Comparison of ENCODE assay signal across 9 mouse cellular contexts in the genomic region with DNA sequence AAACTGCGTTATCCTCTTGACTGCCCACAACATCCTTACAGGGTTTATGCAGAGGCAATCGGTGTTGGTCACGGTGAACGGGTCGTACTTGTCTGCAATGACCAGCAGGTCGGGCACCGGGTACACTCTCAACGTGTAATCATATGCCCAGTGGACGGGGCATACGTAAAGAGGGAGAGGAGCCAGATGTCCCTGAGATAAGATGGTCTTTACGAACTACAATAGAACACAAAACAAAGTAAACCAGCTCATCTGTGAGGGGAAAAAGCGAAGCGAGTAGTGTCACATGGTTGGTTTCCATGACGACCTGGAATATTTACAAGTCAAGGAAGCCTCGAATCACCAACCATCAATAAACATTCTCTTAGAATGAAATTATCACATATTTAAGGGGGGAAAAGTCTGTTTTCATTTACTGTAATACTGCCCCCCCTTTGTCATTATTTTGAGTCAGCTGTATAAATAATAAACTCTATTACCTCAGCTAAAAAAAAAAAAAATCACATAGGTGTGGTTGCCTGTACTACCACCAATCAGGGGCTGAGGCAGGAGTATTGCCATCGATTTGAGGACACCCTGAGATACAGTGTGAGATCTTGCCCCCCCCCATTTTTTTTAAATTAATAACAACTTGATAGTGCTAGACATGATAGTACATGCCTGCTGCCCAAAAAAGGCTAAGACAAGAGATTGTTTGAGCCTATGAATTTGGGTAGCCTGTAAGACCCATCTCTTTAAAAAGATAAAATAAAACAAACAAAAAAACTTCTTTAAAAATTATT. TPM values are rescaled to one million over a fixed set of nuclear protein-coding genes. Genes with fewer than 3 reads are reported as not detected.
DNase-seq lines count a peak whose midpoint lies in the region; ATAC-seq lines count a peak whose summit lies in the region.
"Had no signal": no experiment of that assay in that cellular context is flagged by ENCODE, and none has a peak within 500 bp of the region (broad histone marks: within the 10 kb centered on the region; RNA-seq: fewer than 3 reads in every experiment).

TSS of gene Gm49384 (minus strand) at position 216 of the 782 bp plus-strand sequence.

- peak; percentile 43 for DNase-seq in retina, postnatal 1 day
- DNase-seq in retina, embryonic 14.5 days (ENCODE audit: low spot score): no peak
- DNase-seq in embryonic facial prominence, embryonic 14.5 days (ENCODE audit: low spot score): no peak
- DNase-seq in cerebellum, postnatal 4 days (ENCODE audit: low spot score in 2 of 2): no peak
- no peak for DNase-seq in layer of hippocampus, adult 9-11 months
- DNase-seq: spleen, adult 18-20 months had no signal

- H3K4me2 ChIP-seq in embryonic facial prominence, embryonic 14.5 days (ENCODE audit: low read depth, low read length): no peak within 1 kb of the TSS
- H3K4me2 ChIP-seq in limb, embryonic 12.5 days: no peak within 1 kb of the TSS
- no peak within 1 kb of the TSS for H3K4me2 ChIP-seq in stomach, embryonic 16.5 days (ENCODE audit: low read depth, low read length)

- no peak within 1 kb of the TSS for H3K4me3 ChIP-seq in embryonic facial prominence, embryonic 14.5 days (ENCODE audit: low read depth, low read length)
- no peak within 1 kb of the TSS for H3K4me3 ChIP-seq in limb, embryonic 12.5 days (replicated peaks)
- H3K4me3 ChIP-seq in stomach, embryonic 16.5 days (replicated peaks; ENCODE audit: low read length): no peak within 1 kb of the TSS

- no peak for ATAC-seq in embryonic facial prominence, embryonic 14.5 days (ENCODE audit: low read depth)
- no peak for ATAC-seq in limb, embryonic 12.5 days (ENCODE audit: insufficient number of reproducible peaks, insufficient read depth, low FRiP score, low TSS enrichment, low read depth)
- ATAC-seq in stomach, embryonic 16.5 days (ENCODE audit: insufficient read depth, low FRiP score): no peak
- ATAC-seq in erythroblast, adult 5-6 weeks (replicated peaks; ENCODE audit: low FRiP score, poor library complexity, severe bottlenecking): no peak

- H3K27ac ChIP-seq in embryonic facial prominence, embryonic 14.5 days (replicated peaks; ENCODE audit: low read depth, low read length): no peak within 1 kb of the TSS
- no peak within 1 kb of the TSS for H3K27ac ChIP-seq in limb, embryonic 12.5 days
- H3K27ac ChIP-seq in stomach, embryonic 16.5 days (ENCODE audit: low read length): no peak within 1 kb of the TSS

- H3K9me3 ChIP-seq in embryonic facial prominence, embryonic 14.5 days (ENCODE audit: control insufficient read depth, low read length): no peaks in the 10 kb centered on the region
- H3K9me3 ChIP-seq in limb, embryonic 12.5 days: no peaks in the 10 kb centered on the region
- no peaks in the 10 kb centered on the region for H3K9me3 ChIP-seq in stomach, embryonic 16.5 days (replicated peaks; ENCODE audit: control insufficient read depth, low read length)

- H3K4me1 ChIP-seq in embryonic facial prominence, embryonic 14.5 days (ENCODE audit: control insufficient read depth, insufficient read depth, low read length): 0 out of 2 replicates have a peak, but pooled peaks cover under 1% of the 10 kb centered on the region
- peaks cover 2% of the 10 kb centered on the region; the same call in 1 of the 2 replicates for H3K4me1 ChIP-seq in limb, embryonic 12.5 days (replicated peaks)
- peaks cover 3% of the 10 kb centered on the region for H3K4me1 ChIP-seq in stomach, embryonic 16.5 days (ENCODE audit: control insufficient read depth, insufficient read depth, low read length)

- H3K27me3 ChIP-seq in embryonic facial prominence, embryonic 14.5 days (replicated peaks; ENCODE audit: control insufficient read depth, insufficient read depth, low read length): no peaks in the 10 kb centered on the region
- H3K27me3 ChIP-seq in limb, embryonic 12.5 days: no peaks in the 10 kb centered on the region
- no peaks in the 10 kb centered on the region for H3K27me3 ChIP-seq in stomach, embryonic 16.5 days (ENCODE audit: control insufficient read depth, insufficient read depth, low read length)

- H3K9ac ChIP-seq in embryonic facial prominence, embryonic 14.5 days (ENCODE audit: low read depth, low read length): no peak within 1 kb of the TSS
- H3K9ac ChIP-seq in limb, embryonic 12.5 days (replicated peaks): no peak within 1 kb of the TSS
- no peak within 1 kb of the TSS for H3K9ac ChIP-seq in stomach, embryonic 16.5 days (ENCODE audit: low read length)

- H3K36me3 ChIP-seq in embryonic facial prominence, embryonic 14.5 days (ENCODE audit: control insufficient read depth, insufficient read depth, low read length): peaks cover 65% of the 10 kb centered on the region
- H3K36me3 ChIP-seq in limb, embryonic 12.5 days: peaks cover 65% of the 10 kb centered on the region
- H3K36me3 ChIP-seq in stomach, embryonic 16.5 days (ENCODE audit: control insufficient read depth, insufficient read depth, low read length): 0 out of 2 replicates have a peak, but pooled peaks cover 2% of the 10 kb centered on the region

- WGBS in embryonic facial prominence, embryonic 14.5 days: 89% methylated on average over 16 of the region's 16 CpGs
- 88% methylated on average over 16 of the region's 16 CpGs for WGBS in limb, embryonic 12.5 days
- WGBS in stomach, embryonic 16.5 days: 78% methylated on average over 16 of the region's 16 CpGs

RNA-seq across cellular contexts. Expression of gene Gm49384, which starts in this region (rescaled TPM):
- polyA plus RNA-seq in embryonic facial prominence, embryonic 14.5 days (2014; fragmentation: Nextera tagmentation; extraction: Ambion mirVana): 18.4 and 19.4 TPM in 2 replicates
- polyA plus RNA-seq in limb, embryonic 12.5 days (2016; fragmentation: Nextera tagmentation; extraction: Ambion mirVana): 28.4 and 36.2 TPM in 2 replicates
- polyA plus RNA-seq in stomach, embryonic 16.5 days (2015; fragmentation: Nextera tagmentation; extraction: Ambion mirVana): 20.8 and 22.8 TPM in 2 replicates
- total RNA-seq in erythroblast, adult 5-6 weeks (2015; ENCODE audit: low replicate concordance): 3.1 and 4.6 TPM in 2 replicates
- total RNA-seq in erythroblast, adult 5-6 weeks (2017; ENCODE audit: low replicate concordance): 7.0 and 8.5 TPM in 2 replicates
